Mouse (Mus musculus) frontal cortex, postnatal 36 days (tissue): ENCODE data around the gene Borcs5.

Source experiments
- DNase-seq, 2 experiments: peaks; one replicate each; pipeline ENCODE4 v3.0.0; 2022; ENCODE audit warnings: low spot score in 2 of 2

Gene Borcs5

DNA sequence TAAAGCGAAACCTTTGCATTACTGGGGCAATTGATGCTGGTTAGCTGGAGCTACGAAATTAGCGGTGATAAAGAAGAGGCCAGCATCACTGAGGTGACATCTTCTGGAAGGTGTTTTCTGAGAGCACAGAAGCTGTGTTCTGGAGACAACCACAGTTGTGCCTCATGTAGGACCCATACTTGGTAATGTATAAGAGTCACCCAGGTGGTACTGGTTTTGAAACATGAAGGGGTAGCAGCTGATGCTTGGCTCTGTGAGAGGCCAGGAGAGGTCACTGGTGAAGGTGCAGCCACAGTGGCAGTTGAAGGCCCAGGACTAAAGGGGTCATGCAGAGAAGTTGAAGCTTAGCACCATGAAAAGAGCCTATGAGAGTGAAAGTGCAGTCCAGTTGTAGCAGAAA is at the start of gene Borcs5:
Gene Borcs5 (plus strand): TSS at position 301 of the 400 bp plus-strand sequence.
- DNase-seq = no peak

DNA sequence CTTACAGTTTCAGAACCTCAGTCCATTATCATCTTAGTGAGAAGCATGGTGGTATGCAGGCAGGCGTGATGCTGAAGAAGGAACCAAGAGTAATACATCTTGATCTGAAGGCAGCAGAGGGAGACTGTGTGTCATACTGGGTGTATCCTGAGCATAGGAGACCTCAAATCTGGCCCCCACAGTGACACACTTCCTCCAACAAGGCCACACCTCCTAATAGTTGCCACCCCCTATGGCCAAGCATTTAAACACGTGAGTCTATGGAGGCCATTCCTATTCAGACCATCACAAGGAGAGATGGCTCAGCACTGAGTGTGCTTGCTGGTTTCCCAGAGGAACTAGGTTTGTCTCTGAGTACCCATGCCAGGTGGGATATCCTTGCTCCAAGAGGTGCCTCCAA is 47.7 kb upstream of the Borcs5 start:
- no peak for DNase-seq

DNA sequence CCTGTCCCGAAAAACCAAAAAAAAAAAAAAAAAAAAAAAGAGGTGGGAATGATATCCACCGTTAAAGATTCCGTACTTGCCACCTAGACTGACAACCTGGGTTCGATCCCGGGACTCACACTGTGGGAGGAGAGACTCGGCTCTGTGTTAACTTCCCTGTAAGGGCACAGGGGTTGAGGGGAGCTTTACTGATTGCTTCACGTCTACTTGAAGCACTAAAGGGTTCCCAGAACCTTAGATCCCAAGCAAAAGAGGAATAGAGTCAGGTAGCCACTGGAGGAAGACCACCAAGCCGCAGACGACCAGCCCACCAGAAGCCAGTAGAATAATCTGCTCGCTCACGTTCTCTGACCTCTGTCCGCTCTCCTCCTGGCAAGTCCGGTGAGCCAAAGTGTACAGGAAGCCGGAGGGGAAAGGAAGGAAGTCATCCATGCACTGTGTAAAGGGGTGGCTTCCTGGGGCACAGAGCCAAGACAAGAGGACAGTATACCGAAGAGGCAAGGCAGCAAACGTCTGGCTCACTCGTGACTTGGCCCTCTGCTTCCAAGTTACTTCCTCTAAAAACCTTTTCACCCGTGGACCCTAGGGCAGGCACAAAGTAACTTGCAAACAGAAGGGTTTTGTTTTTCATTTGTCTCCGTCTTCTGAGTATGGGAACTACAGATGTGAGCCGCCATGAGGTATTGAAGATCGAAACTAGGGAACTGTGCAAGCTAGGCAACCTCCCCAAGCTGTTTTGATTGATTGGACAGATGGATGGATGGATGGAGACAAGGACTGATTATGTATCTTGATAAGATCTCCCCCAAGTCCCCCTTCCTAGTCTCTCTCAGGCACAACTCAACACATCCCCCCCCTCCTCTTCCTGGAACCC is 44.5 kb upstream of the Borcs5 start:
- no peak for DNase-seq

DNA sequence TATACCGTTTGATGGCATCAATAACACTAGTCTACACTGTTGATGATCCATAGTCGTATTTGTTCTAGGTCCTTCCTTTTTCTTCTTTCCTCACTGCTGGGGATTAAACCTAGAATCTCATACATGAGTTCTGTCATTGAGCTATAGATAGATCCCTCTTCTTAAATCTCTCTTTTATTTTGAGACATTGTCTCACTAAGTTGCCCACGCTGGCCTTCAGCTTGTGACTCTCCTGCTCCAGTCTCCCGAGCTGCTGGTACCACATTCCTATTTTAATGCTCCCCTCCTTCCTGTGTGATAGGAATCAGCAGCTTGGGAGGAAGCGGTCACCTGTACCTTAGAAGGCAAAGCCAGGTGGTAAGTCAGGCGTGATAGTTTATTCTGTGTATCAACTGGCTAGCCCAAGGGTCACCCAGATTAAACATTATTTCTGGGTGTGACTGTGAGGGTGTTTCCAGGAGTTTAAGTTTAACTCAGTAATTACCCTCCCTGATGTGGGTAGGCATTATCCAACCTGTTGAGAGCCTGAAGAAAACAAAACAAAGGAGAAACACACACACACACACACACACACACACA is 41.6 kb upstream of the Borcs5 start:
- no peak for DNase-seq

DNA sequence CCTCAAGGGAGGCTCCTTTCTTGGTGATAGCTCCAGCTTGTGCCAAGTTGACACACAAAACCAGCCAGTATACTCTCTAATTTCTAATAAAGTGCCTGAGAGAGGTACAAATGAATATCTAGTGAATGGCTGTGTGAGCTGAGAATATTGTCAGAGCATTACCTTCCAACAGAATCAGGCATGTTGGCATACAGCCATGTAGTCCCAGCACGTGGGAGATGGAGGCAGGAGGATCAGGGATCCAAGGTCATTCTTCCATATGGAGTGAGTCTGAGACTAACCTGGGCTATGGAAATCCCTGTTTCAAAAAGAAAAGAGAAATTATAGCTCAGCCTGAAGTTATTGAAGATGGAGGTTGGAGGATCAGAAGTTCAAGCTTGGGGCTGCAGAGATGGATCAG is 40.1 kb upstream of the Borcs5 start:
- no peak for DNase-seq

DNA sequence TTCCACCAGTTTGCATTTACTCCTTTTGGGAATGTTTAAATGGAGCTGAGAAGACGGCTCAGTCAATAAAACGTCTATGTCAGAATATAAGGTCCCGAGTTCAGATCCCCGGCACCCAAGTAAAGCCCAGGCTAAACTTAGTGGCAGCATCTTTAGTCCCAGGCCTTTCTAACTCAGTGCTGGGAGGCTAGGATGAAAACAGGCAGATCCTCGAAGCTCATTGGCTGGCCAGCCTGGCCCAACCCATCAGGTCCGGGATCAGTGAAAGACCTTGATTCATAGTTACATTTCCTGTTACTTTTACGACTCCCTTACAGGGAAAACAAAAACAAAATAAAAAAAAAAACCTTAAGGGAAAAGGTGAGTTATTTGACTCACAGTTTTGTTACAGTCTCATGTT is 38.2 kb upstream of the Borcs5 start:
- no peak for DNase-seq

DNA sequence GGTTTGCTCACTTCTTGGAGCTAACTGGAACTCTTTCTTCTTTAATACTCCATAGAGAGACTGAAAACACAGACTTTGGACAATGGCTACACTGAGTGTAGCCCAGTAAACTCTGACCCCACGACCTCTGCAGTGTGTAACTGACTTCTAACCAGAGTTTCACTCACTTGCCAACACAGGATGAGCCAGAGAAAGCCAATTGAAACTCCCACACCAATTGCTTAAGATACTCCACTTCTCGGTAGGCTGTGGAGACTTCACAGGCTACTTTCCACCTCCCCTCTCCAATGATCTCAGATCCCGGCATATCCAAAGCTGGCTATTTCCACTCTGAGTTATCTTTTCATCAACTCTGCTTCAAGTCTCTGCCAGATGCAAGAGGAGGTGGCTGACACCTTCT is 37.5 kb upstream of the Borcs5 start:
- DNase-seq = no peak

DNA sequence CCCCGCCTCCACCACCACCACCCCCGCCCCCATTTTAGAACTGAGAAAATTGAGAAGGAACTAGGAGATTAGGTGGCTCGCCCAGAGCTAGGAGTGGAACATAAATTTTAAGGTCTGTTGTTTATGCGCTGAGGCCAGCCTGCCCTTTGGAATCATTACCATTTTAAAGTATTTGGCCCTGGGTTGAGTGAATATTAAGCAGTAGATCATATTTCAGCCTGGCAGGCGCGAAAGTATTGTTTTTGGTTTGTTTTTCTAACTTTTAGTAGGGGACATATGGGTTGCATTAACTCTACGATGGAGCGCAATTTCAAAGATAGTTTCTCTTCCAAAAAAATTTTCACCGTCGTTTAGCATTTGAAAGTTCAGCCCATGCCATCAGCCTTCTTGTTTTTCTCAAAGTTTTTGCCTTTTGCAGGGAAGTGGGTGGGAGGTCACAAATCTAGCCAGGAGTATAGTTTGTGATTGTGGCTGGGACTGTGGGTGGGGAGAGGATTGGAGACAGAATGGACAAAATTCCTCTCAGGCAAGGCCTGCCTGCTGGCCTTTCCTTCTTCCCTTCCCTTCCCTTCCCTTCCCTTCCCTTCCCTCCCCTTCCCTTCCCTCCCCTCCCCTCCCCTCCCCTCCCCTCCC is 36.8 kb upstream of the Borcs5 start:
- DNase-seq = no peak

DNA sequence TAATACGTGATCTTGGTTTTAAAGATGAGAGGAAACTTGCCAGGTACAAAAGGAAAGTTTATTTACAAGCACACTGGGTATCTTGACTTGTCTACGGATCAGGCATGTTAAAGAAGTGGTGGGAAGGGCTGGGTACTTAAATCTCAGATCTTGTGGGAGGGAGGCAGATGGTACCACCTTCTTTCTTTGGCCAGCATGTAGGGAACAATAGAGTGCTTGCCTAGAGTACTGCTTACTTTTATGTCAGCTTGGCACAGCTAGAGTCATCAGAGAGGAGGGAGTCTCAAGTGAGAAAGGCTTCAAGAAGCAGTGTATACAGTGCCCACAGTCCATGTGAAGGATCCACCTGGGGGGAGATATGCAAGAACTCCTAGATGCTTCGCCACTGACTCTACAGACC is 34.1 kb upstream of the Borcs5 start:
- DNase-seq = no peak

DNA sequence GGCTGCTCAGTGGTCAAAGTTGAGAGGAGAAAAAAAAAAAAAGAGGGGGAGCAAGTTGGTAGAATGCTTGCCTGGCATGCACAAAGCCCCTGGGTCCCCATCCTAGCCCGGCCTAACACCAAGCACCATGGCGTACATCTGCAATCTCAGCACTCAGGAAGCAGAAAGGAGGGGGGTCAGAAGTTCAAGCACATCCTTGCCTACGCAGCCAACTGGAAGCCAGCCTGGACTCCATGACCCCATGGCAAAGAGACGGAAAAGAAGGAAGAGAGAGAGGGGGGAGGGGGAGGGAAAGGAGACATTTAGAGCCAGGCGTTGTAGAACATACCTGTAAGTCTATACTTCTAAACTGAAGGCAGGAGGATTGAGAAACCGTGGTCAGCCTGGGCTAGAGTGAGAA is 32.8 kb upstream of the Borcs5 start:
- no peak for DNase-seq

DNA sequence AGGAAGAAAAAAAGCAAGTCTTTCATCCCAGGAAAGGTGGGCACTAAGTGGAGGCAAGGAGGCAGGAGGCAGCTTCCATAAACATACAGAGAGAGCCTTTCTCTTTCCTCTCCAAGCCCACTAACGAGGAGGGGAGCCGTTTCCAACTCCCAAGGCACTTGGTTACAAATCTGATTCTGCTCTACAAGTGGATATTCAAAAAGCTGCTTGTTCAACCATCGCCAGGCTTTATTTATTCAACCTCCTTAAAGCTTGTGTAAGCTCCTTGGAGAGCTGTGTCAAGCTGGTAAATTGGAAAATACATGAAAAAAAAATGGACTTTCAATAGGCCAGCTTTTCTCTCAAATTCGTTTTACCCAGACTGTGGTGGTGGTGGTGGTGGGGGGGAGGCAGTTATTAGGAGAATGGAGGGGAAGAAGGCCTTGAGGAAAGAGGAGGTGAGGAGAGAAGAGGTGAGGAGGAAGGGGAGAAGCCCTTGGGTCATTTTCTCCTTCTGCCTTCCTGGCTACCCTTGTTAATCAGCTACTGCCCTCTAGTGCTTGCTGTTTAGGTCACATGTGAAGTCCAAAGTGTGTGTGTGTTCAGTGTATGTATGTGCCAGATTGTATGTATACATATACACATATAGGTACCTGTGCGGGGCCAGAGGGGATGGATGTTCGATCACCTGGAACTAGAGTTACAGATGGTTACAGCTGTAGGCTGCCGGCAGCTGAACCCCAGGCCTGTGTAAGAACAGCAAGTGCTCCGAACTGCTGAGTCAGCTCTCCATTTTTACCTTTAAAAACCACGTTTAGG is 32.2 kb upstream of the Borcs5 start:
- DNase-seq = peak; percentile 23 to 55

DNA sequence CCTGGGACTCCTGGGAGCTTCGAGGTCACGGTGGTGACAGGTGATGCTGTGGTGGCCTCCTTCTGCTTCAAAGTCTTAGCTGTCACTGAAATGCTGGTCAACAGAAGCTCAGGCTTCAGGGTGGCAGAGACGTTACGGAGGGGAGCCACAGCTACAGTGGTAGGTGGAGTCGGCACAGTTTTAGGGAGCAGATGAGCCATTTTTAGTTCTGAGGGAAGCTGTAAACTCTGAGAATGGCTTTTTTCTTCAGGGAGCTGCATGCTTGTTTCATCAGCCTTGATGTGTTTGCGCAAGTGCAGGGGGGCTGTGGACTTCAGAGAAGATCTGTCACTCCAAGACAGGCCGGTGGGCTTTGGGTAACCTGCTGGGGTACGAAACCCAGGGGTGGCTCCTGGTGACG is 28.9 kb upstream of the Borcs5 start:
- DNase-seq = no peak

DNA sequence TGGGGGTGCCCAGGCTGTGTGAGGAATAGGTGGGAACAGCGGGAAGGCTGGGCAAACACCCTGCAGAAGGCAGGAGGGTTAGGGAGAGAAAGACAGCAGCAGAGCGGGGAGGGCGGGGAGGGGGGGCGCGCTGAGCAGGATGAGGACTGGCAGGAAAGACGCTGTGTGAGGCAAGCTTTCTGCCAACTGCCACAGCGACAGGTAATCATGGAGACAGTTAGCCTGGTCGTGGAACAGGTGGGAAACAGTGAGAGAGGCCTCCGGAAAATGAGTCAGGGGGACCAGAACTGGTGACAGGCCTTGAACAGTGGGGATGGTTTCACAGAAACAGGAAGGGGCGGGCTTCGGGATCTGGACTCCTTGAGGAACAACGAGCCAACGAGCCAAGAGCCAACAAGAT is 27.4 kb upstream of the Borcs5 start:
- no peak for DNase-seq

DNA sequence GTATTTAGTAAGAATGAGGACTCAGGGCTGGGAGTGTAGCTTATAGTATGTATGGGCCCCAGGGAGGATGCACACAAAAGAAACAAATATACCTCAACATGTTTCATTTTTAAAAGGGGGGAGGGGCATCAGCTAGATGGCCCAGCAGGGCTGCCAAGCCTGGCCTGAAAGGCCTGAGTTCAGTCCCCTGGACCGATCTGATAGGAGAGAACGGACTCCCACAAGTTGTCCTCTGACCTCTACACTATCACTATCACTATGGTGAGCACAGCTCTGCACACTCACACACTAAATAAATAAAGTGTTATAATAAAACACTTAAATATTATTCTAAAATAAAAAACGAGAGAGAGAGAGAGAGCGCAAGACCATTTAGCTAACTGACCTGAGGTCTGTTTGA is 25.0 kb upstream of the Borcs5 start:
- DNase-seq = no peak

DNA sequence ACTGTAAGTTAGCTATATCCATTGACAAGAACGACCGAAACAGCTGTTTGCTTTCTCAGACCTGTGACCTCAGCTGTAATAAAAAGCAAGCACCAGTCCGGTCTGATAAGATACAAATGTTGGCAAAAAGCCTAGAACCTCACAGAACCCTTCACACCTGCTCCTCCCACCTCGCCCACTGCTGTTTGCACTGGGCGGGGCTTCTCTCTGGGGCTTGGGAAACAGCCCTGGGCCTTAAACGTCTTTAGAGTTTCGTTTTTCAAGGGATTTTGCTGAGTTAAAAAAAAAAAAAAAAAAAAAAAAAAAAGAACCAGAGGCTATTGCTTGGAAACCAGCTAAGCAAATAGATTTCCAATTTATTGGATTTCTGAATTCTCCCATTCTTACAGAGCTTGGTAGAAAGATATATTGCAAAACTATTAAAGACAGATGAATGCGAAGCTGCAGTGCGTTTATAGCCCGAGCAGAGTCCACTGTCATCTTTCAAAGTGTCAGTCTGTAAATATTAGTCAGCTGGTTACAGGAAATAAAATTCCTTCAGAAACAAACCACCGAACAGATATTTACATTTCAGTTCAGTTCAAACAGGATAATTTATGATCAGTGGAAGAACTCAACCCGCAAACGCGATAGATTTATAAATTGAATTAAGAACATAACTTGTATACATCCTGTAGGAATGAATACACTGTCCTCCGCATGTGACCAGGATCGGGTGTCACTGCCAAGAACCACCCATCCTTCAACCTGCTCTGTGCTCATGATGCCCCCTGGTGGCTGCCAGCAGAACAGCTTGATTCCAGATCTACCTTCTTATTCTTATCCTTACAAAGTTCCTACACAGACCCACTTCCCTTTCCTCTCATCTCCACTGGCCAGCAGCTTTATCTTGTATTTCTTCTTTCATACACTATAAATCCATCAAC is 24.3 kb upstream of the Borcs5 start:
- peak; percentile 83 to 86 for DNase-seq

DNA sequence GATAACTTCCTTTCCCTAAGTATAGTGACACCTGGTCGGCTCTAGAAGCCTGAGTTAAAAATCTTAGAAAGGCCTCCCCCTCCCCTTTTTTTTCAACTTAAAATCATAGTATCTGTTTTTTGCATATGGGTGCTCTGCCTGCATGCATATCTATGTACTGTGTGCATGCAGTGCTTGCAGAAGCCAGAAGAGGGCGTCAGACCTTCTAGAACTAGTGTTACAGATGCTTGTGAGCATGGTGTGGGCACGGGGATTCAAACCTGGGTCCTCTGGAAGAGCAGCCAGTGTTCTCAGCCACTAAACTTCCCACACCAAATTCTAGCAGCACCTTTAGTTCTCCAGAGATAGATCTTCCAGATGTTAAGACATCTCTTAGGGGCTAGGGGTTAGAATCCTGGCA is 21.7 kb upstream of the Borcs5 start:
- DNase-seq = no peak

DNA sequence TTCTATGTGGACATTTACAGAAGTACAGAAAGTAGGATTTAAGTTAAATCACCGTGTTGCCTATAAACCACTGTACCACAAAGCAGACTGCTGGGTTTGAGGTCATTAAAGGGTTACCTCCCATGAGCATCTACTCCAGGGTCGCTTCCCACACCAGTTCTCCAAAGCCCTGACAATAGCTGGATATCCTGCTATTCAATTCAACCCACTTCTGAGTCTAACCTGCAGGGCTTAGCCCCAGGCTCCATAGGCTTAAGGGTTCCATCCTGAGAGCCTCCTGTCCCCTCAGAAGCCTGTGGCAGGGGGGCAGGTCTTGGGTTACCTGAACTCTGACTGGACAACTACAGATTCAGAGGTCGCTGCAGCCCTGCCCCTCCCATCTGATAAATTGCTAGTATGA is 19.2 kb upstream of the Borcs5 start:
- DNase-seq = no peak

DNA sequence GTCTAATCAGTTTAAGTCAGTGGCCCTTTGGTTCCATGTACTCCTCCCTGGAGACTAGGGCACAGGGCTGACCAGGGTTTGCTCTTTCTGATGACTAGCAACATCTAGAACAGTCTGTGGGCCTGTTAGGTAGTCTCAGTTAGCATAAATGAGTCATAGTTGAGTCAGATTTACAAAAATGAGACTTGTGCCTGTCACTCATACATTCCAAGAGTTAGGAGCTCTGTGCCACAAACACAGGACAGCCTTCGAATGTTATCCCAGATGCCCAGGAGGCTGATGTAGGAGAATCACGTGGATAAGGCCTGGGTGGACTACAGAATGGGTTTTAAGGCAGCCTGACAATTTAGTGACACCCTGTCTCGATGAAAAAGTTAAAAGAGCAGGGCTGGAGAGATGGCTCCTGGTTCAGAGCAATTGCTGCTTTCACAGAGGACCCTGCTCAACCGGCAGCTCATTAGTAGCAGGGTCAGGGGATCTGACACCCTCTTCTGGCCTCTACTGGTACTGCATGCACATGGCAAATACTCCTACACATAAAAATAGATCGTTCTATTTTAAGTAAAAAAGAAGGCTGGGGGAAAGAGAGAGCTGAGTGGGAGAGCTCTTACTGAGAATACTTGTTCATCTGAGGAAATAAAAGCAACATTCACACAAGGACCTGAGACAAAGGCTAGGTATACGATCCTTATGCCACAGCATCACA is 18.3 kb upstream of the Borcs5 start:
- peak; percentile 64 to 79 for DNase-seq

DNA sequence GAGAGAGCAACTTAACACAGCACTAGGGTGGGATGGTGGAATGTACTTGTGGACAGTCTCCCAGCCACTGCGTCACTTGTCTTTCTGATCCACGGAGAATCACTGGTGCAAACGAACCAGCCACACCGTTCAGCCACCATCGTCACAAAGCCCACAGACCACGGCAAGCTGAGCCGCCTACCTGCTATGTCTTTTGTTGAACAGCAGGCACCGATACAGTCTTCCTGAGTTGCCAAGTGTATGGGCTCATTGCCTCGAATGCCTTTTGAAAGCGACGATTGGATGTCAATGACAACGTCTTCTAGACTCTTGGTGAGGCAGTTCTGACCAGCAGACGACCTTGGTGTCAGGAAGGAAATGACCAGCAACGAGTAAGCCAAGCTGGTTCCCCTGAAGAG is 17.8 kb upstream of the Borcs5 start:
- DNase-seq = peak; percentile 30 to 62

DNA sequence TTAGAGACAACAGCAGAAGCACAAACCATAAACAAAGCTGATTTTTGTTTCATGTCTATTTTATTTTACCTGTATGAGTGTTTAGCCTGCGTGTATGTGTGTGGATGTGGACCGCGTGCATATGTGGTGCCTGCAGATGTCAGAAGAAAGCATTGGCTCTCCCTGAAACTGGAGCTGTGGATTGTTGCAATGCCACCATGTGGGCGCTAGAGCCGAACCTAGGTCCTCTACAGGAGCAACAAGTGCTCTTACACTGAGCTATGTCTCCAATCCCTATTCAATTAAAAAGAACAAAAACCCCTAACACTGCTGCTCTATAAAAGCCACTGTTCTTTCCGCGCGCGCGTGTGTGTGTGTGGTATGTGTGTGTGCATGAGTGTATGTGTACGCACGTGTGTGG is 13.9 kb upstream of the Borcs5 start:
- DNase-seq = no peak

DNA sequence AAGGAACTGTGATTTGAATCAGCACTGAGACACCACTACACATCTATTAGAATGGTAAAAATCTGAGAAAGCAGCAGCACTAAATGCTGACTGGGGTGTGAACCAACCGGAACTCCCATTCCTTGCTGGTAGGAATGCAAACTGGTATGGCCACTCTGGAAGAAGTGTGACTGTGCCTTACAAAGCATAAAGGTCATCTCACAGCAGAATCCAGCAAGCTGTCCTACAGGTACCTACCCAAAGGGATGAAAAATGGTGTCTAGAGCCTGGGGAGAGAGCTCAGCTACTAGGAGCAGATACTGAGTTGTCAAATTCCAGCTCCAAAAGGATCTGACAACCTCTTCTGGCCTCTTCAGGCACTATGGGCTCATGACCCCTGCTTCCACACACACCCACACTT is 12.7 kb upstream of the Borcs5 start:
- no peak for DNase-seq
